Mouse (Mus musculus) G1E (cell line): Measurements from ENCODE around the gene Celf5.

Experiments
- CTCF ChIP-seq: IDR thresholded peaks from 2 replicates; pipeline ENCODE4 v1.5.1; 2012; ENCODE audit warnings: low read depth, low read length, inconsistent platforms, mixed read lengths
- GATA1 ChIP-seq: IDR thresholded peaks from 2 replicates; pipeline ENCODE4 v1.6.1; 2012; ENCODE audit warnings: borderline replicate concordance, low read length, inconsistent platforms, mixed read lengths
- POLR2AphosphoS5 ChIP-seq: IDR thresholded peaks from 2 replicates; pipeline ENCODE4 v1.6.1; 2012; ENCODE audit warnings: low read depth, low read length, inconsistent platforms; ENCODE audit not compliant: insufficient replicate concordance

DNA sequence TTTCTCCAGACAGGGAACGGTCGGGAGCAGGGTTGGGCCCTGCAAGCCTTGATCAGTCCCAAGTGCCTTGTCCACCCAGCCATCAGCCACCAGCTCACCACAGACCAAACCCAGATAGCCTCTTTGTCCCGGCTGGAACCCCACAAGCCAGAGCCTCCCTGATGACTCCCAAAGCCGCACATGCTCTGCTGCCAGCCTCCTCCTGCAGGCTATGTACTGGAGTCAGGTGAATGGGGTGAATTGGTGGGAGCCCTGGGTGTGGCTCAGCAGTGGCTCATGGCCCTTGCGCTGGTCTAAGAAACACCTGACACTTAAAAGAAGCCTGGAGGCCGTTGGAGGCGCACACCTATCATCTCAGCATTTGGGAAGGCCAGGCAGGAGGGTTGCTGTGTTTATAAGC is 19.6 kb downstream of the Celf5 start:
- TF ChIP-seq CTCF (no peak), GATA1 (no peak), POLR2AphosphoS5 (no peak)
